Mouse (Mus musculus) forebrain, embryonic 13.5 days (tissue): ENCODE data around the gene Tgfa. TPM values are rescaled to one million over a fixed set of nuclear protein-coding genes. Genes with fewer than 3 reads are reported as not detected.

Source experiments
- ATAC-seq: fragments of 200-750 bp; cut with Nextera tagmentation; 2 replicates; pipeline ENCODE4 v1.8.0; 2017
- H3K27ac ChIP-seq: fragments of 300-500 bp; sonication (generic); 2 replicates; pipeline ENCODE4 v1.5.1; 2015; ENCODE audit warnings: inconsistent platforms, mild to moderate bottlenecking, moderate library complexity
- H3K27me3 ChIP-seq: fragments of 300-500 bp; sonication (generic); 2 replicates; pipeline ENCODE4 v1.6.1; 2015; ENCODE audit warnings: mild to moderate bottlenecking, inconsistent platforms
- H3K36me3 ChIP-seq: fragments of 300-500 bp; sonication (generic); 2 replicates; pipeline ENCODE4 v1.6.1; 2015; ENCODE audit warnings: mild to moderate bottlenecking, inconsistent platforms; ENCODE audit not compliant: poor library complexity, severe bottlenecking
- H3K4me1 ChIP-seq: fragments of 300-500 bp; sonication (generic); 2 replicates; pipeline ENCODE4 v1.6.1; 2015; ENCODE audit warnings: inconsistent platforms
- H3K4me2 ChIP-seq: fragments of 300-500 bp; sonication (generic); 2 replicates; pipeline ENCODE4 v1.6.1; 2015; ENCODE audit warnings: inconsistent platforms, mild to moderate bottlenecking, moderate library complexity
- H3K4me3 ChIP-seq: fragments of 300-500 bp; sonication (generic); 2 replicates; pipeline ENCODE4 v1.5.1; 2015; ENCODE audit warnings: mild to moderate bottlenecking, inconsistent platforms
- H3K9ac ChIP-seq: fragments of 300-500 bp; sonication (generic); 2 replicates; pipeline ENCODE4 v1.6.1; 2015; ENCODE audit warnings: mild to moderate bottlenecking, inconsistent platforms
- H3K9me3 ChIP-seq: fragments of 300-500 bp; sonication (generic); replicated peaks from 2 replicates; pipeline ENCODE4 v1.6.1; 2016; ENCODE audit warnings: inconsistent platforms
- WGBS: fragments of 180-500 bp; shearing (Covaris S2); methylation state at CpG from one replicate; pipeline ENCODE4 v1.1.7; 2015; 5-methylcytosine and 5-hydroxymethylcytosine counted together
- polyA plus RNA-seq: library from polyadenylated mRNA; unstranded; fragments of >200 nt; fragmentation: Nextera tagmentation; extraction: Ambion mirVana; gene quantifications from 2 replicates; pipeline ENCODE4 v1.2.1, GENCODE M21; 2015

Tgfa gene
- polyA plus RNA-seq, 1 experiment from 2014 or later: 3.5 TPM

- ATAC-seq: no peak
- WGBS: 70% methylated on average over 3 of the region's 3 CpGs
Measured at GRCm38 (mm10) chr6:86192978-86193377, 2.0 kb upstream of the Tgfa start.

GRCm38 (mm10) chr6:86193879-86194278 is 1.1 kb upstream of the Tgfa start:
- 37% methylated on average over 5 of the region's 5 CpGs for WGBS
- peaks cover 51% of the 10 kb centered on the region for H3K27me3 ChIP-seq
- peaks cover 20% of the 10 kb centered on the region for H3K4me1 ChIP-seq
- no peaks in the 10 kb centered on the region for H3K36me3 ChIP-seq
- no peak overlapping the region for H3K9ac ChIP-seq
- ATAC-seq: no peak
- no peak overlapping the region for H3K4me2 ChIP-seq
- H3K27ac ChIP-seq: no peak overlapping the region
- H3K4me3 ChIP-seq: no peak overlapping the region
- no peaks in the 10 kb centered on the region for H3K9me3 ChIP-seq

More at GRCm38 (mm10) chr6:86192978-86193377, 2.0 kb upstream of the Tgfa start:
- H3K9ac ChIP-seq: no peak overlapping the region
- H3K27me3 ChIP-seq: peaks cover 48% of the 10 kb centered on the region
- peaks cover 20% of the 10 kb centered on the region for H3K4me1 ChIP-seq
- no peak overlapping the region for H3K4me3 ChIP-seq
- no peaks in the 10 kb centered on the region for H3K9me3 ChIP-seq
- H3K27ac ChIP-seq: no peak overlapping the region
- no peaks in the 10 kb centered on the region for H3K36me3 ChIP-seq
- no peak overlapping the region for H3K4me2 ChIP-seq

GRCm38 (mm10) chr6:86196034-86196433 is 1.0 kb downstream of the Tgfa start:
- ATAC-seq: no peak; the same call in 1 of the 2 replicates
- H3K4me3 ChIP-seq: peak overlapping the region; percentile 68
- H3K9me3 ChIP-seq: no peaks in the 10 kb centered on the region
- peaks cover 20% of the 10 kb centered on the region for H3K4me1 ChIP-seq
- no peak overlapping the region for H3K27ac ChIP-seq
- peak overlapping the region; percentile 90 for H3K4me2 ChIP-seq
- H3K36me3 ChIP-seq: no peaks in the 10 kb centered on the region
- WGBS: 4% methylated on average over 14 of the region's 14 CpGs
- H3K9ac ChIP-seq: 0 out of 2 replicates have a peak overlapping the region, but pooled peaks have one; percentile 68
- peaks cover 55% of the 10 kb centered on the region for H3K27me3 ChIP-seq

- H3K4me2 ChIP-seq: peak overlapping the region; percentile 90; the same call in 1 of the 2 replicates
Measured at GRCm38 (mm10) chr6:86197150-86197862, 2.3 kb downstream of the Tgfa start.

GRCm38 (mm10) chr6:86200934-86201333 is 5.9 kb downstream of the Tgfa start:
- H3K4me2 ChIP-seq: no peak overlapping the region
- no peak overlapping the region for H3K4me3 ChIP-seq
- H3K36me3 ChIP-seq: no peaks in the 10 kb centered on the region
- H3K27me3 ChIP-seq: peaks cover 27% of the 10 kb centered on the region
- no peak overlapping the region for H3K9ac ChIP-seq
- no peaks in the 10 kb centered on the region for H3K9me3 ChIP-seq
- WGBS: 76% methylated on average over 5 of the region's 5 CpGs
- peaks cover 10% of the 10 kb centered on the region for H3K4me1 ChIP-seq
- H3K27ac ChIP-seq: no peak overlapping the region
- no peak for ATAC-seq

More at GRCm38 (mm10) chr6:86197150-86197862, 2.3 kb downstream of the Tgfa start:
- no peak overlapping the region for H3K27ac ChIP-seq
- H3K36me3 ChIP-seq: no peaks in the 10 kb centered on the region
- peaks cover 50% of the 10 kb centered on the region for H3K27me3 ChIP-seq
- H3K9me3 ChIP-seq: no peaks in the 10 kb centered on the region
- peaks cover 20% of the 10 kb centered on the region for H3K4me1 ChIP-seq
- H3K9ac ChIP-seq: no peak overlapping the region
- H3K4me3 ChIP-seq: no peak overlapping the region
- ATAC-seq: no peak
- WGBS: 48% methylated on average over 11 of the region's 11 CpGs

GRCm38 (mm10) chr6:86203101-86203500 is 8.1 kb downstream of the Tgfa start:
- H3K4me2 ChIP-seq: no peak overlapping the region
- no peaks in the 10 kb centered on the region for H3K4me1 ChIP-seq
- WGBS: 80% methylated on average over 7 of the region's 7 CpGs
- H3K27ac ChIP-seq: no peak overlapping the region
- no peaks in the 10 kb centered on the region for H3K9me3 ChIP-seq
- no peaks in the 10 kb centered on the region for H3K36me3 ChIP-seq
- H3K9ac ChIP-seq: no peak overlapping the region
- no peak for ATAC-seq
- H3K27me3 ChIP-seq: peaks cover 6% of the 10 kb centered on the region
- no peak overlapping the region for H3K4me3 ChIP-seq

- no peak for ATAC-seq
- no peaks in the 10 kb centered on the region for H3K27me3 ChIP-seq
- no peaks in the 10 kb centered on the region for H3K9me3 ChIP-seq
- no peaks in the 10 kb centered on the region for H3K36me3 ChIP-seq
- no peak overlapping the region for H3K4me2 ChIP-seq
- no peak overlapping the region for H3K27ac ChIP-seq
- no peak overlapping the region for H3K9ac ChIP-seq
- H3K4me1 ChIP-seq: peaks cover 11% of the 10 kb centered on the region; the same call in 1 of the 2 replicates
- WGBS: 89% methylated on average over 6 of the region's 6 CpGs
- H3K4me3 ChIP-seq: no peak overlapping the region
Measured at GRCm38 (mm10) chr6:86206014-86206413, 11.0 kb downstream of the Tgfa start.

GRCm38 (mm10) chr6:86206985-86207384 is 12.0 kb downstream of the Tgfa start:
- Histone ChIP-seq H3K4me2 (no peak overlapping the region), H3K9me3 (no peaks in the 10 kb centered on the region), H3K4me1 (peaks cover 16% of the 10 kb centered on the region), H3K4me3 (no peak overlapping the region), H3K9ac (no peak overlapping the region), H3K27ac (no peak overlapping the region), H3K27me3 (no peaks in the 10 kb centered on the region), H3K36me3 (no peaks in the 10 kb centered on the region)
- ATAC-seq: no peak
- WGBS: 85% methylated on average over 12 of the region's 12 CpGs

GRCm38 (mm10) chr6:86209133-86210016 is 14.4 kb downstream of the Tgfa start:
- peak overlapping the region; percentile 37 for H3K4me2 ChIP-seq
- WGBS: 16% methylated on average over 17 of the region's 17 CpGs
- no peak for ATAC-seq
- H3K4me1 ChIP-seq: peaks cover 16% of the 10 kb centered on the region
- H3K36me3 ChIP-seq: no peaks in the 10 kb centered on the region
- H3K4me3 ChIP-seq: no peak overlapping the region
- no peak overlapping the region for H3K9ac ChIP-seq
- H3K27me3 ChIP-seq: no peaks in the 10 kb centered on the region
- H3K9me3 ChIP-seq: no peaks in the 10 kb centered on the region
- no peak overlapping the region for H3K27ac ChIP-seq

- Histone ChIP-seq H3K9ac (no peak overlapping the region), H3K27ac (no peak overlapping the region), H3K4me1 (peaks cover 16% of the 10 kb centered on the region), H3K9me3 (no peaks in the 10 kb centered on the region), H3K27me3 (no peaks in the 10 kb centered on the region), H3K4me2 (peak overlapping the region; percentile 37), H3K36me3 (no peaks in the 10 kb centered on the region), H3K4me3 (no peak overlapping the region)
- WGBS: 35% methylated on average over 6 of the region's 6 CpGs
- no peak for ATAC-seq
Measured at GRCm38 (mm10) chr6:86210017-86210408, 15.0 kb downstream of the Tgfa start.

- WGBS: 70% methylated on average over 3 of the region's 3 CpGs
- no peak overlapping the region for H3K4me3 ChIP-seq
- no peak overlapping the region for H3K4me2 ChIP-seq
- H3K4me1 ChIP-seq: peaks cover 16% of the 10 kb centered on the region
- no peak overlapping the region for H3K27ac ChIP-seq
- H3K27me3 ChIP-seq: no peaks in the 10 kb centered on the region
- 0 out of 2 replicates have a peak, but pooled peaks have one; percentile 8 for ATAC-seq
- H3K9me3 ChIP-seq: no peaks in the 10 kb centered on the region
- H3K36me3 ChIP-seq: no peaks in the 10 kb centered on the region
- H3K9ac ChIP-seq: no peak overlapping the region
Measured at GRCm38 (mm10) chr6:86210619-86211018, 15.6 kb downstream of the Tgfa start.
